Mouse (Mus musculus) hindbrain, embryonic 14.5 days (tissue): Measurements from ENCODE around the gene Psmd6. TPM values are rescaled to one million over a fixed set of nuclear protein-coding genes. Genes with fewer than 3 reads are reported as not detected.

Source experiments
- ATAC-seq: fragments of 200-750 bp; cut with Nextera tagmentation; 2 replicates; pipeline ENCODE4 v1.8.0; 2017; ENCODE audit warnings: moderate number of reproducible peaks, mild to moderate bottlenecking, moderate TSS enrichment, moderate library complexity; ENCODE audit not compliant: low FRiP score
- DNase-seq: peaks from one replicate; pipeline ENCODE4 v3.0.0-alpha.2; 2015; ENCODE audit warnings: low spot score
- H3K27ac ChIP-seq: fragments of 300-500 bp; sonication (generic); 2 replicates; pipeline ENCODE4 v1.5.1; 2014; ENCODE audit warnings: mild to moderate bottlenecking, moderate library complexity
- H3K27me3 ChIP-seq: fragments of 300-500 bp; sonication (generic); 2 replicates; pipeline ENCODE4 v1.6.1; 2014; ENCODE audit warnings: mild to moderate bottlenecking, low read length, mixed read lengths; ENCODE audit not compliant: control insufficient read depth, insufficient read depth
- H3K36me3 ChIP-seq: fragments of 300-500 bp; sonication (generic); replicated peaks from 2 replicates; pipeline ENCODE4 v1.6.1; 2014; ENCODE audit not compliant: control insufficient read depth, insufficient read depth
- H3K4me1 ChIP-seq: fragments of 300-500 bp; sonication (generic); replicated peaks from 2 replicates; pipeline ENCODE4 v1.6.1; 2014; ENCODE audit warnings: antibody characterized with exemption, low read length, mixed read lengths; ENCODE audit not compliant: control insufficient read depth, insufficient read depth
- H3K4me2 ChIP-seq: fragments of 300-500 bp; sonication (generic); replicated peaks from 2 replicates; pipeline ENCODE4 v1.6.1; 2014; ENCODE audit warnings: mild to moderate bottlenecking, moderate library complexity
- H3K4me3 ChIP-seq: fragments of 300-500 bp; sonication (generic); replicated peaks from 2 replicates; pipeline ENCODE4 v1.5.1; 2014; ENCODE audit warnings: mild to moderate bottlenecking, low read length
- H3K9ac ChIP-seq: fragments of 300-500 bp; sonication (generic); 2 replicates; pipeline ENCODE4 v1.6.1; 2014
- H3K9me3 ChIP-seq: fragments of 300-500 bp; sonication (generic); 2 replicates; pipeline ENCODE4 v1.6.1; 2016; ENCODE audit warnings: low read length; ENCODE audit not compliant: control insufficient read depth
- WGBS: fragments of 180-500 bp; shearing (Covaris S2); extraction: QIAGEN DNeasy Blood & Tissue Kit; methylation state at CpG from one replicate; pipeline ENCODE4 v1.1.7; 2014; 5-methylcytosine and 5-hydroxymethylcytosine counted together
- polyA plus RNA-seq: library from polyadenylated mRNA; unstranded; fragments of >200 nt; fragmentation: Nextera tagmentation; extraction: Ambion mirVana; gene quantifications from 2 replicates; pipeline ENCODE4 v1.2.1, GENCODE M21; 2014

Psmd6 gene
- polyA plus RNA-seq, 1 experiment from 2014 or later = 257 TPM

- no peaks in the 10 kb centered on the region for H3K36me3 ChIP-seq
- peaks cover 34% of the 10 kb centered on the region for H3K4me1 ChIP-seq
- H3K27ac ChIP-seq = peak overlapping the region; percentile 63
- ATAC-seq (no peak; the same call in 1 of the 2 replicates), DNase-seq (no peak)
- WGBS = 10% methylated on average over 10 of the region's 10 CpGs
- H3K27me3 ChIP-seq = no peaks in the 10 kb centered on the region
- H3K4me3 ChIP-seq = no peak overlapping the region
- H3K4me2 ChIP-seq = peak overlapping the region; percentile 28
- H3K9ac ChIP-seq = no peak overlapping the region
- H3K9me3 ChIP-seq = no peaks in the 10 kb centered on the region
Observed at GRCm38 (mm10) chr14:14067648-14068472, 52.9 kb downstream of the Psmd6 start.

- Histone ChIP-seq H3K36me3 (no peaks in the 10 kb centered on the region), H3K27me3 (no peaks in the 10 kb centered on the region), H3K4me3 (no peak overlapping the region), H3K9ac (no peak overlapping the region), H3K9me3 (no peaks in the 10 kb centered on the region), H3K27ac (no peak overlapping the region), H3K4me1 (peaks cover 26% of the 10 kb centered on the region), H3K4me2 (no peak overlapping the region)
- 73% methylated on average over 6 of the region's 6 CpGs for WGBS
- no peak for ATAC-seq
- DNase-seq = no peak
Observed at GRCm38 (mm10) chr14:14066241-14066640, 54.5 kb downstream of the Psmd6 start.

- Histone ChIP-seq H3K36me3 (no peaks in the 10 kb centered on the region), H3K4me2 (no peak overlapping the region), H3K27me3 (no peaks in the 10 kb centered on the region), H3K27ac (no peak overlapping the region), H3K4me3 (no peak overlapping the region), H3K4me1 (peaks cover 15% of the 10 kb centered on the region), H3K9ac (no peak overlapping the region), H3K9me3 (no peaks in the 10 kb centered on the region)
- ATAC-seq = no peak
- DNase-seq = no peak
- 33% methylated on average over 4 of the region's 4 CpGs for WGBS
Observed at GRCm38 (mm10) chr14:14065142-14065498, 55.7 kb downstream of the Psmd6 start.

- Histone ChIP-seq H3K9ac (no peak overlapping the region), H3K4me3 (no peak overlapping the region), H3K27ac (0 out of 2 replicates have a peak overlapping the region, but pooled peaks have one; percentile 32), H3K4me1 (peaks cover 12% of the 10 kb centered on the region), H3K9me3 (no peaks in the 10 kb centered on the region), H3K27me3 (no peaks in the 10 kb centered on the region), H3K4me2 (no peak overlapping the region), H3K36me3 (no peaks in the 10 kb centered on the region)
- 35% methylated on average over 5 of the region's 5 CpGs for WGBS
- ATAC-seq (no peak), DNase-seq (no peak)
Observed at GRCm38 (mm10) chr14:14064486-14065141, 56.2 kb downstream of the Psmd6 start.

- H3K27me3 ChIP-seq = no peaks in the 10 kb centered on the region
- no peak overlapping the region for H3K9ac ChIP-seq
- no peak overlapping the region for H3K4me2 ChIP-seq
- no peak overlapping the region for H3K27ac ChIP-seq
- peaks cover 8% of the 10 kb centered on the region for H3K4me1 ChIP-seq
- DNase-seq (no peak), ATAC-seq (no peak)
- no peaks in the 10 kb centered on the region for H3K9me3 ChIP-seq
- 64% methylated on average over 5 of the region's 5 CpGs for WGBS
- no peak overlapping the region for H3K4me3 ChIP-seq
- no peaks in the 10 kb centered on the region for H3K36me3 ChIP-seq
Observed at GRCm38 (mm10) chr14:14063382-14063781, 57.4 kb downstream of the Psmd6 start.

GRCm38 (mm10) chr14:14062531-14063245 is 58.1 kb downstream of the Psmd6 start:
- Histone ChIP-seq H3K4me3 (no peak overlapping the region), H3K27me3 (no peaks in the 10 kb centered on the region), H3K4me1 (peaks cover 8% of the 10 kb centered on the region), H3K9ac (no peak overlapping the region), H3K27ac (no peak overlapping the region), H3K4me2 (no peak overlapping the region), H3K36me3 (no peaks in the 10 kb centered on the region), H3K9me3 (no peaks in the 10 kb centered on the region)
- no peak for DNase-seq
- ATAC-seq = no peak
- WGBS = 77% methylated on average over 11 of the region's 11 CpGs

Other genes with a start within 250 kb of the Psmd6 start
- gene Gm281, start 206.5 kb downstream of the Psmd6 start, polyA plus RNA-seq = 0.08 TPM in 1 of 2 replicates, not detected in the other
- 5.0 and 5.1 TPM in 2 replicates for gene Atxn7, start 159.5 kb downstream of the Psmd6 start, polyA plus RNA-seq
- gene Thoc7, start 159.1 kb downstream of the Psmd6 start, polyA plus RNA-seq = 197 and 201 TPM in 2 replicates
- gene Olfr720, start 65.9 kb upstream of the Psmd6 start, polyA plus RNA-seq = not detected in 2 replicates
- gene Olfr31, start 201.8 kb upstream of the Psmd6 start, polyA plus RNA-seq = not detected in 2 replicates
- gene Il3ra, start 225.3 kb upstream of the Psmd6 start, polyA plus RNA-seq = 2.2 and 2.7 TPM in 2 replicates